In the genomic region with DNA sequence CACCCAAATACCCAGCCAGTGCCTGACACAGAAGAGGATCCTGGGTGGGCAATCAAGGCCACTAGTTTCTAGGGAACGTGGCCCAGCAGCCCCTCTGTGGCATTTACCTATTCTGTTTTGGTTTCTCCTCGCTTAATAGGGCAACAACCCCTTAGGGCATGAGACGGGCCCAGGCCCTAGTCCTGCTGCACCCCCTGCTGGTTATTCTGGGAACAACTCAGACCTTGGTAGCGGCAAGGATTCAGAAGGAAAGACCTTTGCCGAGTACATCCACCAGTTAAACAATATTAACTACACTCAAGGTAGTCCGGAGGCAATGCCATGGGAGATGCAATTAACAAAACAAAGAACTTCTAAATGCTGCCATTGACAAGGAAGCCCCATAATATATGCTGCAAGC, we compare ENCODE assay signal across 9 mouse cellular contexts. TPM values are rescaled to one million over a fixed set of nuclear protein-coding genes. Genes with fewer than 3 reads are reported as not detected.
DNase-seq lines count a peak whose midpoint lies in the region; ATAC-seq and TF ChIP-seq lines count a peak whose summit lies in the region.
"Had no signal": no experiment of that assay in that cellular context is flagged by ENCODE, and none has a peak within 500 bp of the region (broad histone marks: within the 10 kb centered on the region; RNA-seq: fewer than 3 reads in every experiment).

No protein-coding gene starts in this region.

- ATAC-seq in common myeloid progenitor, adult 5-6 weeks (replicated peaks; ENCODE audit: low read depth, poor library complexity, severe bottlenecking): peak; percentile 93
- ATAC-seq in kidney, postnatal 0 days (replicated peaks; ENCODE audit: low FRiP score, low read depth): peak; percentile 81
- ATAC-seq in neural tube, embryonic 11.5 days (ENCODE audit: insufficient read depth, low FRiP score, low TSS enrichment): no peak

- intact Hi-C loops in gastrocnemius, postnatal 14 days (cut with DNase I; ENCODE audit: low total_unique reads): loop anchor here (2.0 kb wide), 1 partner anchor 88 kb away; no protein-coding TSS in a partner anchor

- no peak overlapping the region for H3K27ac ChIP-seq in kidney, postnatal 0 days
- no peak overlapping the region for H3K27ac ChIP-seq in liver, adult 2 months (replicated peaks; ENCODE audit: insufficient read depth, low read depth, low read length)
- no peak overlapping the region for H3K27ac ChIP-seq in neural tube, embryonic 11.5 days (ENCODE audit: low read depth, low read length)

- no peak overlapping the region for H3K4me3 ChIP-seq in kidney, postnatal 0 days (replicated peaks; ENCODE audit: low read depth, low read length)
- H3K4me3 ChIP-seq in liver, adult 2 months (ENCODE audit: insufficient read depth, low read depth, low read length): no peak overlapping the region
- H3K4me3 ChIP-seq in neural tube, embryonic 11.5 days (ENCODE audit: low read depth, low read length): no peak overlapping the region
- H3K4me3 ChIP-seq: megakaryocyte, embryonic 14.5 days had no signal

- H3K9me3 ChIP-seq in kidney, postnatal 0 days (replicated peaks; ENCODE audit: low read length): no peaks in the 10 kb centered on the region
- no peaks in the 10 kb centered on the region for H3K9me3 ChIP-seq in neural tube, embryonic 11.5 days (ENCODE audit: control insufficient read depth, low read length)

- H3K36me3 ChIP-seq in kidney, postnatal 0 days (ENCODE audit: insufficient read depth, low read length): no peaks in the 10 kb centered on the region
- no peaks in the 10 kb centered on the region for H3K36me3 ChIP-seq in liver, adult 2 months (ENCODE audit: control insufficient read depth, insufficient read depth, low read length)
- H3K36me3 ChIP-seq in neural tube, embryonic 11.5 days (ENCODE audit: control insufficient read depth, insufficient read depth, low read length): no peaks in the 10 kb centered on the region

- H3K4me1 ChIP-seq in kidney, postnatal 0 days (replicated peaks; ENCODE audit: insufficient read depth, low read length): no peaks in the 10 kb centered on the region
- no peaks in the 10 kb centered on the region for H3K4me1 ChIP-seq in liver, adult 2 months (ENCODE audit: control insufficient read depth, insufficient read depth, low read length)
- H3K4me1 ChIP-seq in neural tube, embryonic 11.5 days (ENCODE audit: control insufficient read depth, insufficient read depth, low read length): no peaks in the 10 kb centered on the region

- TF ChIP-seq POLR2A in liver, adult 2 months (IDR thresholded peaks at IDR 0.05; ENCODE audit: extremely low read depth, insufficient read depth, low read length): no peak

- peak; percentile 22 to 65 for DNase-seq in spleen, adult 18-20 months
- no peak for DNase-seq in spleen, adult 12 weeks (ENCODE audit: low spot score)
- peak; percentile 61 for DNase-seq in gastrocnemius, postnatal 14 days
- DNase-seq in kidney, postnatal 0 days (ENCODE audit: low spot score): peak; percentile 72
- peak; percentile 27 for DNase-seq in liver, adult 2 months (ENCODE audit: extremely low read depth, low read depth, low spot score)
- peak; percentile 80 for DNase-seq in neural tube, embryonic 11.5 days (ENCODE audit: low spot score)
- peak; percentile 31 for DNase-seq in telencephalon, adult 2 months (ENCODE audit: low read depth, low spot score)

- no peaks in the 10 kb centered on the region for H3K79me2 ChIP-seq in liver, adult 2 months (ENCODE audit: control insufficient read depth, insufficient read depth, low read length)

- H3K4me2 ChIP-seq in kidney, postnatal 0 days (ENCODE audit: low read length): no peak overlapping the region
- no peak overlapping the region for H3K4me2 ChIP-seq in neural tube, embryonic 11.5 days (ENCODE audit: low read depth)

- TF ChIP-seq CTCF in kidney, postnatal 0 days (IDR thresholded peaks at IDR 0.05; ENCODE audit: low read depth): peak; percentile 95
- peak; percentile 90 for TF ChIP-seq CTCF in liver, adult 2 months (IDR thresholded peaks at IDR 0.05; ENCODE audit: low read depth, low read length)

- no peaks in the 10 kb centered on the region for H3K27me3 ChIP-seq in kidney, postnatal 0 days (ENCODE audit: insufficient read depth, low read length)
- H3K27me3 ChIP-seq in liver, adult 2 months (ENCODE audit: control insufficient read depth, insufficient read depth, low read length): no peaks in the 10 kb centered on the region
- H3K27me3 ChIP-seq in neural tube, embryonic 11.5 days (ENCODE audit: control insufficient read depth, insufficient read depth, low read length): no peaks in the 10 kb centered on the region

- 15% methylated on average over 6 of the region's 6 CpGs for WGBS in kidney, postnatal 0 days
- 17% methylated on average over 6 of the region's 6 CpGs for WGBS in liver, adult 2 months
- WGBS in neural tube, embryonic 11.5 days: 13% methylated on average over 6 of the region's 6 CpGs

- no peak overlapping the region for H3K9ac ChIP-seq in kidney, postnatal 0 days (ENCODE audit: low read depth, low read length)
- no peak overlapping the region for H3K9ac ChIP-seq in liver, adult 2 months (ENCODE audit: low read depth, low read length)
- H3K9ac ChIP-seq in neural tube, embryonic 11.5 days (ENCODE audit: low read length): no peak overlapping the region

RNA-seq across cellular contexts. Expression of gene Rsph14, which starts 11.2 kb away (rescaled TPM):
- not detected in 2 replicates for total RNA-seq in common myeloid progenitor, adult 5-6 weeks (2017)
- not detected for total RNA-seq in gastrocnemius, postnatal 14 days (2021)
- not detected in 2 replicates for polyA plus RNA-seq in kidney, postnatal 0 days (2015; fragmentation: Nextera tagmentation; extraction: Ambion mirVana)
- total RNA-seq in liver, adult 2 months (2014; rRNA removed): not detected in 2 replicates
- polyA plus RNA-seq in liver, adult 2 months (2012; rRNA removed): not detected in 2 replicates
- polyA plus RNA-seq in neural tube, embryonic 11.5 days (2014; fragmentation: Nextera tagmentation; extraction: Ambion mirVana): not detected in 2 replicates

RNA-seq across cellular contexts. Expression of gene Rab36, which starts 15.7 kb away (rescaled TPM):
- total RNA-seq in common myeloid progenitor, adult 5-6 weeks (2017): 0.23 and 0.63 TPM in 2 replicates
- under 1 TPM; 0.66 to 0.76 TPM for total RNA-seq in gastrocnemius, postnatal 14 days (2021)
- 8.0 and 8.4 TPM in 2 replicates for polyA plus RNA-seq in kidney, postnatal 0 days (2015; fragmentation: Nextera tagmentation; extraction: Ambion mirVana)
- total RNA-seq in liver, adult 2 months (2014; rRNA removed): 0.18 and 0.34 TPM in 2 replicates
- polyA plus RNA-seq in liver, adult 2 months (2012; rRNA removed): 0.34 and 0.70 TPM in 2 replicates
- 8.6 and 8.8 TPM in 2 replicates for polyA plus RNA-seq in neural tube, embryonic 11.5 days (2014; fragmentation: Nextera tagmentation; extraction: Ambion mirVana)

RNA-seq across cellular contexts. Expression of gene Bcr, which starts 39.3 kb away (rescaled TPM):
- 17.5 and 33.8 TPM in 2 replicates for total RNA-seq in common myeloid progenitor, adult 5-6 weeks (2017)
- 1 to 10 TPM; 4.7 to 5.3 TPM for total RNA-seq in gastrocnemius, postnatal 14 days (2021)
- polyA plus RNA-seq in kidney, postnatal 0 days (2015; fragmentation: Nextera tagmentation; extraction: Ambion mirVana): 5.9 and 6.4 TPM in 2 replicates
- total RNA-seq in liver, adult 2 months (2014; rRNA removed): 7.5 and 12.0 TPM in 2 replicates
- polyA plus RNA-seq in liver, adult 2 months (2012; rRNA removed): 14.4 and 14.7 TPM in 2 replicates
- polyA plus RNA-seq in neural tube, embryonic 11.5 days (2014; fragmentation: Nextera tagmentation; extraction: Ambion mirVana): 9.7 and 11.1 TPM in 2 replicates

RNA-seq across cellular contexts. Expression of gene Gnaz, which starts 54.2 kb away (rescaled TPM):
- 2.4 and 2.7 TPM in 2 replicates for total RNA-seq in common myeloid progenitor, adult 5-6 weeks (2017)
- total RNA-seq in gastrocnemius, postnatal 14 days (2021): 1 to 10 TPM in 1 of 2 experiments, under 1 TPM in 1; 0.18 to 1.2 TPM
- 5.0 and 5.6 TPM in 2 replicates for polyA plus RNA-seq in kidney, postnatal 0 days (2015; fragmentation: Nextera tagmentation; extraction: Ambion mirVana)
- total RNA-seq in liver, adult 2 months (2014; rRNA removed): 0.07 and 0.09 TPM in 2 replicates
- polyA plus RNA-seq in liver, adult 2 months (2012; rRNA removed): 0.14 TPM in 1 of 2 replicates, not detected in the other
- polyA plus RNA-seq in neural tube, embryonic 11.5 days (2014; fragmentation: Nextera tagmentation; extraction: Ambion mirVana): 14.7 and 16.0 TPM in 2 replicates
